Mouse (Mus musculus): ENCODE results near the gene Gm49673. TPM values are rescaled to one million over a fixed set of nuclear protein-coding genes. Genes with fewer than 3 reads are reported as not detected.
"Not testable (repeated sequence)": the region's sequence is repeated elsewhere in the genome, so short reads cannot be mapped to it uniquely, and the experiment has no call there.

Gm49673 gene
- 0.27 TPM in 1 of 2 replicates, not detected in the other for total RNA-seq (2012; rRNA removed)

DNA sequence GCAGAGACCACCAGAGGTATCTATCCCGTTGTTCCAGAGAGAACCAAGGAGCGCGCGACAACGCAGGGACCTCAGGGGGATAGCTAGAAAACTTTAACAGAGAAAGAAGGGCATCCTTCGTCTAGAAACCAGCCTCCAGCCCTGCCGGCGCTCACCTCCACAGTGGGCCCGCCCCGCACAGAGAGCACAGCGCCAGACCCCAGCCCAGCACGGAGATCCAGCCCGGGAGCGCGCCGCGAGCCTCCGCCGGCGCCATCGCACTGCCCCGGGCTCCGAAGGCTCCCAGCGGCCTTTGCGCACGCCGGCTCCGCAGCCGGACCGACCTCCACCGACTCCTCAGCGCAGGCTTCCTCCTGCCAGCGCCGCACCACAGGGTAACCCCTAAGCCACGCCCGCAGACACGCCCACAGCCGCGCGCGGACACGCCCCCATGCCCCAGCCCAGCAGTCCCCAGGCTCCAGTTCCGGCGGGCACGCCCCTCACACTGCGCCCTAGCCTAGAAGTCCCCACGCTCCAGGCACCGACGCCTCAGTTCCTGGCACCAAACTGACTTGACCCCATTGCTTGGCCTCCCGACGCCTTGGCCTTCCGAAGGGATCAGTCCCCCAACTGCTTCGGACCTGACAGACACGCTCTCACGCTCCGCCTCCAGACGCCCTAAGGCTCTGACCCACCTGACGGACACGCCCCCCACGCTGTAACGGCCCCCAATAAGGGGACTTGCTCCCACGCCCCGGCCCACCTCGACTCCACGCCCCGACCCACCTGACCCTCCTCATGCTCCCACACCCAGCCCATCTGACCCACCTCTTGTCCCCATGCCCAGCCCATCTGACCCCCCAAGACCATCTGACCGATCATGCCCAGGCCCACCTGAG lies at the start of gene Gm49673, which contains the start of gene Rnaset2a:
Gene Gm49673, minus strand, starts transcription at position 350 of the 878 bp plus-strand sequence.
Gene Rnaset2a, minus strand, starts transcription at position 659 of the 878 bp plus-strand sequence.
- in situ Hi-C loops (cut with MboI; ENCODE audit: low sequenced_read_pairs in 2 of 2, unreplicated experiment in 2 of 2); H3K4me1 ChIP-seq (ENCODE audit: control insufficient read depth in 2 of 2, insufficient read depth in 2 of 2, low read length in 2 of 2, poor library complexity in 1 of 2); DNase-seq (ENCODE audit: low read depth, low spot score); H3K36me3 ChIP-seq (ENCODE audit: control insufficient read depth, insufficient read depth, low read length, poor library complexity, severe bottlenecking); H3K27ac ChIP-seq (ENCODE audit: insufficient read depth, low read depth, low read length, poor library complexity, severe bottlenecking); H3K9me3 ChIP-seq (ENCODE audit: control insufficient read depth, insufficient read depth, low read depth, low read length): not testable (repeated sequence)
- Histone ChIP-seq H3K9ac (ENCODE audit: insufficient read depth, low read depth, low read length, poor library complexity, severe bottlenecking) (peak within 1 kb of the TSS; percentile 80), H3K4me3 (ENCODE audit: insufficient read depth in 1 of 2, low read depth in 1 of 2, low read length in 2 of 2, poor library complexity in 1 of 2, severe bottlenecking in 1 of 2) (peak within 1 kb of the TSS; percentile 71 to 77)

GRCm38 (mm10) chr17:8195685-8196376 lies 48.2 kb upstream of the Gm49673 start:
- Histone ChIP-seq H3K9ac (ENCODE audit: insufficient read depth, low read depth, low read length, poor library complexity, severe bottlenecking) (no peak overlapping the region), H3K36me3 (ENCODE audit: control insufficient read depth, insufficient read depth, low read length, poor library complexity, severe bottlenecking) (peaks cover 25% of the 10 kb centered on the region), H3K4me1 (ENCODE audit: control insufficient read depth in 2 of 2, insufficient read depth in 2 of 2, low read length in 2 of 2, poor library complexity in 1 of 2) (no peaks in the 10 kb centered on the region), H3K4me3 (ENCODE audit: insufficient read depth in 1 of 2, low read depth in 1 of 2, low read length in 2 of 2, poor library complexity in 1 of 2, severe bottlenecking in 1 of 2) (no peak overlapping the region), H3K27ac (ENCODE audit: insufficient read depth, low read depth, low read length, poor library complexity, severe bottlenecking) (no peak overlapping the region), H3K9me3 (ENCODE audit: control insufficient read depth, insufficient read depth, low read depth, low read length) (no peaks in the 10 kb centered on the region)
- in situ Hi-C loops (cut with MboI; ENCODE audit: low sequenced_read_pairs in 2 of 2, unreplicated experiment in 2 of 2): no loop called here
- TF ChIP-seq CHD2 (IDR thresholded peaks at IDR 0.05; ENCODE audit: low read depth, low read length): no peak
- no peak for TF ChIP-seq MAFK (IDR thresholded peaks at IDR 0.05; ENCODE audit: insufficient read depth, low read depth, low read length)
- TF ChIP-seq ZC3H11A (IDR thresholded peaks at IDR 0.05; ENCODE audit: borderline replicate concordance, low read depth, low read length): no peak
- no peak for TF ChIP-seq ZNF384 (IDR thresholded peaks at IDR 0.05; ENCODE audit: low read depth, low read length)
- no peak for TF ChIP-seq HCFC1 (IDR thresholded peaks at IDR 0.05; ENCODE audit: borderline replicate concordance, insufficient read depth, low read length)
- DNase-seq (ENCODE audit: low read depth, low spot score): no peak

DNA sequence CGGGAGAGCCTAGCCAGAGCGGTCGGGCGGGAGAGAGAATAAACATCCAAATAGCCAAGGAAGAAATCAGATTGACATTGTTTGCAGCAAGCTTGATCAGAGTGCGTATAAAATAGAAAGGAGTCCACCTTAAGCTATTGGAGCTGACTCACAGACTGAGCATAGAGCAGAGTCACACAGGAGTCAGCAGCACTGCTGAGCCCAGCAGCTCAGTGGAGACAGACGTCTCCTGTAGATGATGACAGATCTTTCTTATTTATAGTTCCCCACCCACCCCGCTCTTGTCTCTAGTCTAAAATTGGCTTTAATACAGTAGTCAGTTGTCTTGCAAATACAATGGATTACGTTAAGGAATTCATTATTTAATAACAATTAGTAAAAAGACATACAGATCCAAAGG lies 46.1 kb upstream of the Gm49673 start:
- DNase-seq (ENCODE audit: low read depth, low spot score): no peak
- no peak overlapping the region for H3K27ac ChIP-seq (ENCODE audit: insufficient read depth, low read depth, low read length, poor library complexity, severe bottlenecking)
- peaks cover 32% of the 10 kb centered on the region for H3K36me3 ChIP-seq (ENCODE audit: control insufficient read depth, insufficient read depth, low read length, poor library complexity, severe bottlenecking)
- no peak overlapping the region for H3K4me3 ChIP-seq (ENCODE audit: insufficient read depth in 1 of 2, low read depth in 1 of 2, low read length in 2 of 2, poor library complexity in 1 of 2, severe bottlenecking in 1 of 2)
- no peaks in the 10 kb centered on the region for H3K4me1 ChIP-seq (ENCODE audit: control insufficient read depth in 2 of 2, insufficient read depth in 2 of 2, low read length in 2 of 2, poor library complexity in 1 of 2)
- no peaks in the 10 kb centered on the region for H3K9me3 ChIP-seq (ENCODE audit: control insufficient read depth, insufficient read depth, low read depth, low read length)
- no peak for TF ChIP-seq ZNF384 (IDR thresholded peaks at IDR 0.05; ENCODE audit: low read depth, low read length)
- no peak for TF ChIP-seq ZC3H11A (IDR thresholded peaks at IDR 0.05; ENCODE audit: borderline replicate concordance, low read depth, low read length)
- TF ChIP-seq MAFK (IDR thresholded peaks at IDR 0.05; ENCODE audit: insufficient read depth, low read depth, low read length): no peak
- TF ChIP-seq CHD2 (IDR thresholded peaks at IDR 0.05; ENCODE audit: low read depth, low read length): no peak
- no peak for TF ChIP-seq HCFC1 (IDR thresholded peaks at IDR 0.05; ENCODE audit: borderline replicate concordance, insufficient read depth, low read length)
- in situ Hi-C loops (cut with MboI; ENCODE audit: low sequenced_read_pairs in 2 of 2, unreplicated experiment in 2 of 2): no loop called here
- no peak overlapping the region for H3K9ac ChIP-seq (ENCODE audit: insufficient read depth, low read depth, low read length, poor library complexity, severe bottlenecking)

- Histone ChIP-seq H3K4me1 (ENCODE audit: control insufficient read depth in 2 of 2, insufficient read depth in 2 of 2, low read length in 2 of 2, poor library complexity in 1 of 2) (no peaks in the 10 kb centered on the region), H3K4me3 (ENCODE audit: insufficient read depth in 1 of 2, low read depth in 1 of 2, low read length in 2 of 2, poor library complexity in 1 of 2, severe bottlenecking in 1 of 2) (no peak overlapping the region), H3K36me3 (ENCODE audit: control insufficient read depth, insufficient read depth, low read length, poor library complexity, severe bottlenecking) (peaks cover 43% of the 10 kb centered on the region), H3K9me3 (ENCODE audit: control insufficient read depth, insufficient read depth, low read depth, low read length) (no peaks in the 10 kb centered on the region), H3K9ac (ENCODE audit: insufficient read depth, low read depth, low read length, poor library complexity, severe bottlenecking) (no peak overlapping the region), H3K27ac (ENCODE audit: insufficient read depth, low read depth, low read length, poor library complexity, severe bottlenecking) (no peak overlapping the region)
- TF ChIP-seq CHD2 (IDR thresholded peaks at IDR 0.05; ENCODE audit: low read depth, low read length) (no peak), MAFK (IDR thresholded peaks at IDR 0.05; ENCODE audit: insufficient read depth, low read depth, low read length) (no peak), ZC3H11A (IDR thresholded peaks at IDR 0.05; ENCODE audit: borderline replicate concordance, low read depth, low read length) (no peak)
- no peak for DNase-seq (ENCODE audit: low read depth, low spot score)
- in situ Hi-C loops (cut with MboI; ENCODE audit: low sequenced_read_pairs in 2 of 2, unreplicated experiment in 2 of 2): no loop called here
Observed at GRCm38 (mm10) chr17:8184217-8184616, 36.6 kb upstream of the Gm49673 start.
